Mouse (Mus musculus): Measurements from ENCODE around the gene Avpi1. TPM values are rescaled to one million over a fixed set of nuclear protein-coding genes. Genes with fewer than 3 reads are reported as not detected.

The Avpi1 gene
- polyA plus RNA-seq (2015; fragmentation: Nextera tagmentation; extraction: Ambion mirVana): 7.4 and 7.5 TPM in 2 replicates

DNA sequence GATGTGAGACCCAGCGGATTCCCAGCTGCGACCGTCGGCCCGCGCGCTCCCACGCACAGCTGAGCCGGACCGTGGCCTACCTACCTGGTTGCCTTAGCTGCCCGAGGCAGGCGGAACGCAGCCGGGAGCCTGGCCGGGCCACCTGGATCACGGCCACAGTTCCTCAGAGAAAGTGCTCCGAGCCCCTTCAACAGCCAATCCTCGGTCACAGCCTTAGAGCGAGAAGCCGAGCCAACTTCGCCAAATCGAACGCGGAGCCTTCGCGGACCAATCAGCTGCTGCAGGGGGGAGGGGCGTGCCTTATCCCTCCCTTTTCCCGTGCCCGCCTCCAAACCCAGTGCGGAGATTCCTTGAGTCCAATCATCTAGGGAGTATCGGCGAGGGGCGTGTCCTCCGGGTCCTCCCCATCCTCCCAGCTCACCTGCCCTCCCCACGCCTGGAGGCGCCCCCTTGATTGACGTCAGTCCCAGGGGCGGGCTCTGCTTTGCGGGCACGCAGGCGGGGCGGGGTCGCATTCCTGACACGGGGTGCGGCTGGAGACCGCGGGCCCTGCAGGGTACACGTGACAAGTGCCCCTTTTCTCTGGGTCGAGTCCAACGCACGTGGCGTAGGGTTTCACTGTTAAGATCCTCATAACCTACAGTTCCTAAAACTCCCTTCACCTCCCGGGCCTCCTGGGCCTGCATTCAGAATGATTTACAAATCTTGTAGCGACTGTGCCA is at the start of gene Avpi1:
TSS of gene Avpi1 (minus strand) at position 273 of the 722 bp plus-strand sequence.
- Histone ChIP-seq H3K36me3 (ENCODE audit: control insufficient read depth, insufficient read depth) (no peaks in the 10 kb centered on the region), H3K4me2 (ENCODE audit: low read length) (peak within 1 kb of the TSS; percentile 99), H3K4me3 (replicated peaks; ENCODE audit: low read length) (peak within 1 kb of the TSS; percentile 73), H3K4me1 (replicated peaks; ENCODE audit: control insufficient read depth, insufficient read depth, low read length) (peaks cover 17% of the 10 kb centered on the region), H3K9me3 (ENCODE audit: control insufficient read depth, low read length) (no peaks in the 10 kb centered on the region), H3K27ac (ENCODE audit: low read length) (peak within 1 kb of the TSS; percentile 69), H3K27me3 (replicated peaks; ENCODE audit: control insufficient read depth, insufficient read depth, low read length) (no peaks in the 10 kb centered on the region; the same call in 1 of the 2 replicates), H3K9ac (replicated peaks; ENCODE audit: low read depth, low read length) (peak within 1 kb of the TSS; percentile 76)
- peak; percentile 98 for ATAC-seq
- WGBS: under 1% methylated on average over 53 of the region's 54 CpGs

DNA sequence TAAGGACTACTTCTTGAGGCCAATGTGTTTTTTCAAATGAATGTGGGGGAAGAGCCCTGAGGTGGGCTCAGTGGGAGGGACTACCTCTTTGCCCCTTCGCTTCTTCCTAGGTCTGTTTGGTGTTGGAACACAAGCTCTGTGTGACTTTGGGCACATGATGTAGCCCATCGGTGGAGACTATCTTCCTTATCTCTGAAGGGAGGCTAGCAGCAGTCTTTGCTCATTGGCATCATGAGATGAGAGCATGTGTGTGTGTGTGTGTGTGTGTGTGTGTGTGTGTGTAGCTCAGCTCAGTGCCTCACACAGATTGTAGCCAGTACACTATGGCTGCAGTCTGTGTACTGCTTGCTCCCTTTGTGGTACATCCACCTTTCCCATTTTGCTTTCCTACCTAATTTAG is 48.6 kb upstream of the Avpi1 start:
- no peak for ATAC-seq
- Histone ChIP-seq H3K4me2 (ENCODE audit: low read length) (no peak overlapping the region), H3K27ac (ENCODE audit: low read length) (no peak overlapping the region), H3K9ac (replicated peaks; ENCODE audit: low read depth, low read length) (no peak overlapping the region), H3K27me3 (replicated peaks; ENCODE audit: control insufficient read depth, insufficient read depth, low read length) (no peaks in the 10 kb centered on the region), H3K4me1 (replicated peaks; ENCODE audit: control insufficient read depth, insufficient read depth, low read length) (no peaks in the 10 kb centered on the region), H3K9me3 (ENCODE audit: control insufficient read depth, low read length) (no peaks in the 10 kb centered on the region), H3K36me3 (ENCODE audit: control insufficient read depth, insufficient read depth) (peaks cover 2% of the 10 kb centered on the region; the same call in 1 of the 2 replicates), H3K4me3 (replicated peaks; ENCODE audit: low read length) (no peak overlapping the region)
- WGBS: 98% methylated on average over 2 of the region's 2 CpGs

DNA sequence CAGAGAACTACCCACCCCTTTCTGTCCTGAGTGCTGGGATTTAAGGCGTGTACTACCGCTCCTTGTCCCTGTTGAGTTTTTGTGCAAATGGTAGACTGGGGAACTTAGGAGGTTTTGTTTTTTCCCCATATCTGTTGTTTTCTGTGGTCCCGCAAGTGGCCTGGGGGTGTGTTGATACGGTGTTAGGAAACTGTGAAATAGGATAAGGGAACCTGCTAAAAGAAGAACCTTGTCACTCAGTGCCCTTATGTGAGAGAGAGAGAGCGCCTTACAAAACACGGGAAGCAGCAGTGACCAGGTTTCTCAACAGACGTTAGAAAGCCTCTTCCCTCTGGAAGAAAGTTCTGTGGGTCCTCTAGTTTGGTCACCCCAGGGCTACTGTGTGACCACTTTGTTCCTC is 48.0 kb upstream of the Avpi1 start:
- no peaks in the 10 kb centered on the region for H3K9me3 ChIP-seq (ENCODE audit: control insufficient read depth, low read length)
- no peak overlapping the region for H3K4me2 ChIP-seq (ENCODE audit: low read length)
- no peak overlapping the region for H3K9ac ChIP-seq (replicated peaks; ENCODE audit: low read depth, low read length)
- no peak for ATAC-seq
- peaks cover 2% of the 10 kb centered on the region; the same call in 1 of the 2 replicates for H3K36me3 ChIP-seq (ENCODE audit: control insufficient read depth, insufficient read depth)
- H3K4me1 ChIP-seq (replicated peaks; ENCODE audit: control insufficient read depth, insufficient read depth, low read length): peaks cover 4% of the 10 kb centered on the region
- no peak overlapping the region for H3K27ac ChIP-seq (ENCODE audit: low read length)
- no peaks in the 10 kb centered on the region for H3K27me3 ChIP-seq (replicated peaks; ENCODE audit: control insufficient read depth, insufficient read depth, low read length)
- H3K4me3 ChIP-seq (replicated peaks; ENCODE audit: low read length): no peak overlapping the region
- 87% methylated on average over 7 of the region's 7 CpGs for WGBS

DNA sequence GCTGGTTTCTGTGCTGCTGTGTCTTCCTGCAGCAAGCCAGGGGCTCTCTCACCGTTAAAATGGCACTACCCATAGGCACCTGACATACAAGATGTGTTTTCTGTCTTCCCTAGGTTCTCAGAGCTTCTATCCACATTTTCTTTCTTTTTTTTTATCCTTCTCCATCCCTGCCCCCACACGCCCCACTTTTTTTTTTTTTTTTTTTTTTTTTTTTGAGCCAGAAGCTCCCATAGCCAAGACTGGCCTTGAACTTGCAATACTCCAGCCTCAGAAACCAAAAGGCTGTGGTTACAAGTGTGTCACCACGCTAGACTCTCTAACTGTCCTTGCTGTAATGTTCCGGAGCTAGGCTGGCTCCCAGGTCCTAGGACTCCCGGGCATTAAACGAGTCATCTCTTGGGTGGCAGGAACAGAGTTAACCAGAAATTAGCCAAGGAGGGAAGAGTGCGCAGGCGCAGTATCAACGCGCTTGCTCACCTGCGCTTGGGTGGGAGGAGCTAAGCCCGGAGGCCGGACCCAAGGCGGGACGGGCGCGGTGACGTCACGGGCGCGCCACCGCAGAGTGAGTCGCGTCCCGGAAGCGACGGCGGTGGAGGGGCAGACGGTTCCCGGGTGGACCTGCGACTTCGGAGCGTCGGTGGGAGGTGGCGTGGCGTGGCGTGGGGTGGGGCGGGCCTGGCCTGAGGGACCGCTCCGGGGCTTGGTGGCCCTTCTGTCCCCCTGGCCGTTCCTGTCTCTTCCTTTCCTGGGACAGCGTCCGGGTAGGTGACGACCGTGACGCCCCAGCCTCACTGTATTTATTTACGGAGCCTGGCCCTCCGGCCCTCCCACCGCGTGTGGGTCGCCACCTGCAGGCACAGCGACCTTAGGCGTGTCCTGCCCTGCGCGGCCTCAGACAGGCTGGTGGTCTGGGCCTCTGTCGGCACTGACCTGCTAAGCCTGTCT is 41.4 kb upstream of the Avpi1 start:
- peak; percentile 93 for ATAC-seq
- H3K27ac ChIP-seq (ENCODE audit: low read length): no peak overlapping the region
- 3% methylated on average over 47 of the region's 56 CpGs for WGBS
- 0 out of 2 replicates have a peak, but pooled peaks cover 3% of the 10 kb centered on the region for H3K27me3 ChIP-seq (replicated peaks; ENCODE audit: control insufficient read depth, insufficient read depth, low read length)
- peak overlapping the region; percentile 61 for H3K4me3 ChIP-seq (replicated peaks; ENCODE audit: low read length)
- no peaks in the 10 kb centered on the region for H3K9me3 ChIP-seq (ENCODE audit: control insufficient read depth, low read length)
- peak overlapping the region; percentile 93 for H3K4me2 ChIP-seq (ENCODE audit: low read length)
- no peaks in the 10 kb centered on the region for H3K36me3 ChIP-seq (ENCODE audit: control insufficient read depth, insufficient read depth)
- peaks cover 27% of the 10 kb centered on the region for H3K4me1 ChIP-seq (replicated peaks; ENCODE audit: control insufficient read depth, insufficient read depth, low read length)
- peak overlapping the region; percentile 78 for H3K9ac ChIP-seq (replicated peaks; ENCODE audit: low read depth, low read length)

DNA sequence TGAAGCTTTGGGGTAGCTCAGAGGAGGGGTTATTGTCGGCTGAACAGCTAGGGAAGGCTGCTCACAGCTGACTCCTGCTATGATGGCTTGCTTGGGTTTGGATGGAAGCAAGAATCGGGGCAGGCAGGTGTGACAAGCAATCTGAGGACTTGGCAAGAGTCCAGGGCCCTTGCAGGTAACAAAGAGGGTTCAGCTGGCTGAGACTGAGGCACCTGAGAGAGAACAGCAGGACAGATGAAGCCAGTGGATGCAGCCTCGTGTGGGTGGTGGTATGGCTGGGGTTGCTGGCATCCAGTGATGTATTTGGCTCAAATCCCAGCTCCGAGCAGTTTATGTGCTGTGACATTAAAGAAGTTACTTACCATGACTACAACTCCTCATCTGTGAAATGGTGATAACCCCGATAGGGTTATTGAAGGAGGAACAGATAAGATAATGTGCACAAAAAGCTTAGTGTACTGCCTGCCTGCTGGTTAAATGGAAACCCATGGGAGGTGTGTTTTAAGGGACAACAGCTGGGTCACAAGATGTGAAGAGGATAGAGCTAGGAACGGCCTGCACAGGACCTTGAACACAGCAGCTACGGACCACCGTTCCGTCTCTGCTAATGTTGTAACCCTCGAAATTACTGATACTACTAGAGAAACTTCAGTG is 40.6 kb upstream of the Avpi1 start:
- Histone ChIP-seq H3K27me3 (replicated peaks; ENCODE audit: control insufficient read depth, insufficient read depth, low read length) (0 out of 2 replicates have a peak, but pooled peaks cover 3% of the 10 kb centered on the region), H3K9ac (replicated peaks; ENCODE audit: low read depth, low read length) (no peak overlapping the region), H3K4me2 (ENCODE audit: low read length) (no peak overlapping the region), H3K4me3 (replicated peaks; ENCODE audit: low read length) (no peak overlapping the region), H3K9me3 (ENCODE audit: control insufficient read depth, low read length) (no peaks in the 10 kb centered on the region), H3K36me3 (ENCODE audit: control insufficient read depth, insufficient read depth) (no peaks in the 10 kb centered on the region), H3K27ac (ENCODE audit: low read length) (no peak overlapping the region), H3K4me1 (replicated peaks; ENCODE audit: control insufficient read depth, insufficient read depth, low read length) (peaks cover 27% of the 10 kb centered on the region)
- no peak for ATAC-seq
- WGBS: 75% methylated on average over 10 of the region's 10 CpGs

DNA sequence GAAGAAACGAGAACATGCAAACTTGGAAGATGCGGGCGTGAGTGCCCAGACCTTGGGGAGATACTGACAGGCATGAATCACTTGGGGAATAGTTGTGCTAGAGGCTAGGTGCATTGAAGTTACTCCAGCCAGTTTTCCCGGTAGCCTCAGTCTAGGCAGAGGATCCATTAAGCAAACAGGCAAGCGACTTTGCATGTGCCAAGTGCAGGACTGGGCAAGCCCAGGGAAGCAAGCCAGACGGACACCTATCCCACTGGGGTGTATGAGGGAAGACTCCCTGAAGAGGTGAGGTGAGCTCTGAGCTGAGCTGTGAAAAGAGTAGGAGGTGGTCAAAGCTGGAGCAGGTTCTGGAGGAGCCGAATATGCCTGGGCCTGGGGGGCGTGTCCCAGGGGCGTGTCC is 38.6 kb upstream of the Avpi1 start:
- WGBS: 75% methylated on average over 9 of the region's 9 CpGs
- H3K27me3 ChIP-seq (replicated peaks; ENCODE audit: control insufficient read depth, insufficient read depth, low read length): 0 out of 2 replicates have a peak, but pooled peaks cover 3% of the 10 kb centered on the region
- peaks cover 34% of the 10 kb centered on the region for H3K4me1 ChIP-seq (replicated peaks; ENCODE audit: control insufficient read depth, insufficient read depth, low read length)
- H3K9me3 ChIP-seq (ENCODE audit: control insufficient read depth, low read length): no peaks in the 10 kb centered on the region
- H3K4me2 ChIP-seq (ENCODE audit: low read length): no peak overlapping the region
- ATAC-seq: no peak
- H3K27ac ChIP-seq (ENCODE audit: low read length): no peak overlapping the region
- no peak overlapping the region for H3K9ac ChIP-seq (replicated peaks; ENCODE audit: low read depth, low read length)
- no peak overlapping the region for H3K4me3 ChIP-seq (replicated peaks; ENCODE audit: low read length)
- no peaks in the 10 kb centered on the region for H3K36me3 ChIP-seq (ENCODE audit: control insufficient read depth, insufficient read depth)

DNA sequence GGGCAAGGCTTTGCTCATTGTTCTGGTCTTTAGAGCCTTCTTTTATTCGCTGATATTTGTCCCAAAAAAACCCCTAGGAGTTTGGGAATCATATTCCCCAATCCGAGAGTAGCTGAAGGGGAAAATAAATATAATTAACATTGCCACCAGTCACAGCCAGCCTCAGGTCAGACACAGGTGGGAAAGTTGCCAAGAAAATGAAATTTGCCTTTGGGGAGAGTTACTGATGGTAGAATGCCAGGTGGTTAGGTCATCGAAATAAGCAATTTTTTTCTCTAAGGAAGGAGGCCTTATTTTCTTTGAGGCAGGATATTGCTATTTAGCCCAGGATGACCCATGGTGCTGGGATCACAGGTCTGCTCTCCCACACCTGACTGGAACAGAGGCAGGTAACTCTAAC is 37.9 kb upstream of the Avpi1 start:
- no peak for ATAC-seq
- H3K4me3 ChIP-seq (replicated peaks; ENCODE audit: low read length): no peak overlapping the region
- no peaks in the 10 kb centered on the region for H3K9me3 ChIP-seq (ENCODE audit: control insufficient read depth, low read length)
- no peak overlapping the region for H3K9ac ChIP-seq (replicated peaks; ENCODE audit: low read depth, low read length)
- 57% methylated on average over 3 of the region's 3 CpGs for WGBS
- no peak overlapping the region for H3K4me2 ChIP-seq (ENCODE audit: low read length)
- H3K27ac ChIP-seq (ENCODE audit: low read length): no peak overlapping the region
- 0 out of 2 replicates have a peak, but pooled peaks cover 5% of the 10 kb centered on the region for H3K27me3 ChIP-seq (replicated peaks; ENCODE audit: control insufficient read depth, insufficient read depth, low read length)
- H3K36me3 ChIP-seq (ENCODE audit: control insufficient read depth, insufficient read depth): no peaks in the 10 kb centered on the region
- peaks cover 30% of the 10 kb centered on the region for H3K4me1 ChIP-seq (replicated peaks; ENCODE audit: control insufficient read depth, insufficient read depth, low read length)

DNA sequence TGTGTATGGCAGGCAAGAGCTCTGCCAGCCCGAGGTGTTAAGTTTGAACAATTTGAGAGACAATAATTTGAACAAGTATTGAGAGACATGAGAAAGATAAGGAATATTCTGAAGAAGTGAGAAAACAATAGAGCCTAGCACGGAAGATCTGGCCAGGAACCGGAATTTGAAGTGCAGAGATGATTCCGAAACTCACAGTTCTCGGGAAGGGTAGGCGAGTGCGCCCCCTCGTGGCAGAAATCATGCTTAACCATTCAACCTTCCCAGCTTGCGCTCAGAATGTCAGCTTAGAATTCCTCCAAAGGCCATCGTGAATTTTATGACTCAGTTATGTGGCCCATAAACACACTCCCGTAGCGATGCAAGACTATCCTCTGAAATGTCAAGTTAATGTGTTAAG is 37.3 kb upstream of the Avpi1 start:
- Histone ChIP-seq H3K9ac (replicated peaks; ENCODE audit: low read depth, low read length) (no peak overlapping the region), H3K27me3 (replicated peaks; ENCODE audit: control insufficient read depth, insufficient read depth, low read length) (0 out of 2 replicates have a peak, but pooled peaks cover 5% of the 10 kb centered on the region), H3K4me2 (ENCODE audit: low read length) (peak overlapping the region; percentile 39), H3K4me3 (replicated peaks; ENCODE audit: low read length) (peak overlapping the region; percentile 20), H3K36me3 (ENCODE audit: control insufficient read depth, insufficient read depth) (no peaks in the 10 kb centered on the region), H3K9me3 (ENCODE audit: control insufficient read depth, low read length) (no peaks in the 10 kb centered on the region), H3K4me1 (replicated peaks; ENCODE audit: control insufficient read depth, insufficient read depth, low read length) (peaks cover 23% of the 10 kb centered on the region), H3K27ac (ENCODE audit: low read length) (no peak overlapping the region)
- WGBS: 5% methylated on average over 12 of the region's 12 CpGs
- ATAC-seq: no peak
